Mouse (Mus musculus) right cerebral cortex, postnatal 25 days (tissue): ENCODE measurements around the gene Creb5.

ENCODE experiments used
- DNase-seq: peaks from one replicate; pipeline ENCODE4 v3.0.0; 2022

The Creb5 gene

GRCm38 (mm10) chr6:53562586-53562985, 275.5 kb downstream of the Creb5 start:
- DNase-seq, result no peak

GRCm38 (mm10) chr6:53563546-53564185, 276.6 kb downstream of the Creb5 start:
- DNase-seq, result no peak

GRCm38 (mm10) chr6:53569436-53569835, 282.4 kb downstream of the Creb5 start:
- no peak for DNase-seq

GRCm38 (mm10) chr6:53570906-53571305, 283.8 kb downstream of the Creb5 start:
- no peak for DNase-seq

GRCm38 (mm10) chr6:53571571-53572122, 284.6 kb downstream of the Creb5 start:
- DNase-seq, result no peak

GRCm38 (mm10) chr6:53572456-53572855, 285.4 kb downstream of the Creb5 start:
- no peak for DNase-seq

- DNase-seq, result peak; percentile 79
Measured at GRCm38 (mm10) chr6:53572979-53573710, 286.1 kb downstream of the Creb5 start.

GRCm38 (mm10) chr6:53573711-53574065, 286.6 kb downstream of the Creb5 start:
- no peak for DNase-seq

- no peak for DNase-seq
Measured at GRCm38 (mm10) chr6:53574097-53574496, 287.0 kb downstream of the Creb5 start.

- DNase-seq, result no peak
Measured at GRCm38 (mm10) chr6:53575191-53575590, 288.1 kb downstream of the Creb5 start.

GRCm38 (mm10) chr6:53575836-53576235, 288.8 kb downstream of the Creb5 start:
- no peak for DNase-seq

- no peak for DNase-seq
Measured at GRCm38 (mm10) chr6:53576841-53577240, 289.8 kb downstream of the Creb5 start.

GRCm38 (mm10) chr6:53577776-53578175, 290.7 kb downstream of the Creb5 start:
- DNase-seq, result no peak

GRCm38 (mm10) chr6:53580346-53580745, 293.3 kb downstream of the Creb5 start:
- DNase-seq, result no peak

- DNase-seq, result peak; percentile 51
Measured at GRCm38 (mm10) chr6:53583234-53583875, 296.3 kb downstream of the Creb5 start.

GRCm38 (mm10) chr6:53584718-53585405, 297.8 kb downstream of the Creb5 start:
- no peak for DNase-seq

GRCm38 (mm10) chr6:53589746-53590145, 302.7 kb downstream of the Creb5 start:
- DNase-seq, result no peak

- no peak for DNase-seq
Measured at GRCm38 (mm10) chr6:53592230-53592629, 305.2 kb downstream of the Creb5 start.

GRCm38 (mm10) chr6:53593603-53594002, 306.5 kb downstream of the Creb5 start:
- no peak for DNase-seq

- no peak for DNase-seq
Measured at GRCm38 (mm10) chr6:53594316-53594715, 307.2 kb downstream of the Creb5 start.

GRCm38 (mm10) chr6:53596402-53596801, 309.3 kb downstream of the Creb5 start:
- no peak for DNase-seq

- no peak for DNase-seq
Measured at GRCm38 (mm10) chr6:53603041-53603440, 316.0 kb downstream of the Creb5 start.

GRCm38 (mm10) chr6:53603695-53604094, 316.6 kb downstream of the Creb5 start:
- no peak for DNase-seq
